Mouse (Mus musculus) megakaryocyte, embryonic 14.5 days (primary cell): ENCODE results near the gene Slc35g2.

Experiments
- FLI1 ChIP-seq: IDR thresholded peaks from 2 replicates; pipeline ENCODE4 v1.6.1; 2012; ENCODE audit warnings: low read length, inconsistent platforms, mixed read lengths
- GATA1 ChIP-seq: IDR thresholded peaks from 3 replicates; pipeline ENCODE4 v1.6.1; 2012; ENCODE audit warnings: mixed read lengths, low read length, inconsistent platforms, borderline replicate concordance

DNA sequence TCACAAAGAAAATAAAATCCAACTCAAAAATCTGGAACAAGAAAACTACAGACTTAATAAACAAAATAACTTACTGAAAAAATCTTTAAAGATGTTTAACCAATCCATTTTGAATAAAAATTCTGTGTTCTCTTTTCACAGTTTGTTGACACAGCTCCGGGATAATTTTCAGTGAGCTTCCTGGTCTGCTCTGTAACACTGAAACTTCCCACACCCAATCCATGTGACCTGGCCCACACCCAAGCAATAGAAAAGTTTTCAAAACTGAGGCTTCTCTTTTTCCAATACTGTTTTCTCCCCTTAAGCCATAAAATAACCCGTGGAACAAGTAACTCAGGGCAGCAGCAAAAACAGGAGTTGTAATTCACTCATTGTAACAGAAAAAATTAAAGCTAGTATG is 64.2 kb downstream of the Slc35g2 start:
- TF ChIP-seq GATA1: no peak
- TF ChIP-seq FLI1: no peak
